Mouse (Mus musculus): Measurements from ENCODE around the gene Card10.
"Not testable (repeated sequence)": the region's sequence is repeated elsewhere in the genome, so short reads cannot be mapped to it uniquely, and the experiment has no call there.

Gene Card10

GRCm38 (mm10) chr15:78802776-78803391 lies at the start of gene Card10:
Card10 (minus strand) TSS chr15:78803042.
- DNase-seq: peak in 1 of 2 experiments; percentile 30

GRCm38 (mm10) chr15:78851505-78852153 lies 48.8 kb upstream of the Card10 start:
- peak; percentile 95 to 97 for DNase-seq

- no peak for DNase-seq
Observed at GRCm38 (mm10) chr15:78850944-78851343, 48.1 kb upstream of the Card10 start.

- DNase-seq: peak in 1 of 2 experiments; percentile 25
Observed at GRCm38 (mm10) chr15:78850059-78850824, 47.4 kb upstream of the Card10 start.

GRCm38 (mm10) chr15:78849485-78849884 lies 46.6 kb upstream of the Card10 start:
- no peak for DNase-seq

GRCm38 (mm10) chr15:78848467-78848866 lies 45.6 kb upstream of the Card10 start:
- peak; percentile 84 to 89 for DNase-seq

- DNase-seq: not testable (repeated sequence)
Observed at GRCm38 (mm10) chr15:78846805-78847204, 44.0 kb upstream of the Card10 start.

- no peak for DNase-seq
Observed at GRCm38 (mm10) chr15:78846352-78846751, 43.5 kb upstream of the Card10 start.

GRCm38 (mm10) chr15:78845867-78846266 lies 43.0 kb upstream of the Card10 start:
- DNase-seq: peak in 1 of 2 experiments; percentile 40

GRCm38 (mm10) chr15:78845321-78845720 lies 42.5 kb upstream of the Card10 start:
- no peak for DNase-seq

- no peak for DNase-seq
Observed at GRCm38 (mm10) chr15:78844791-78845190, 41.9 kb upstream of the Card10 start.

GRCm38 (mm10) chr15:78843581-78844469 lies 41.0 kb upstream of the Card10 start:
- DNase-seq: no peak

- DNase-seq: peak in 1 of 2 experiments; percentile 61
Observed at GRCm38 (mm10) chr15:78842371-78843163, 39.7 kb upstream of the Card10 start, which contains the start of gene Cdc42ep1. Cdc42ep1 (plus strand) TSS chr15:78842624.

- DNase-seq: no peak
Observed at GRCm38 (mm10) chr15:78841161-78841790, 38.4 kb upstream of the Card10 start.

- DNase-seq: no peak
Observed at GRCm38 (mm10) chr15:78840751-78841150, 37.9 kb upstream of the Card10 start.

- DNase-seq: no peak
Observed at GRCm38 (mm10) chr15:78840241-78840640, 37.4 kb upstream of the Card10 start.

- no peak for DNase-seq
Observed at GRCm38 (mm10) chr15:78839744-78840143, 36.9 kb upstream of the Card10 start.

GRCm38 (mm10) chr15:78836086-78836621 lies 33.3 kb upstream of the Card10 start:
- no peak for DNase-seq

- peak; percentile 59 to 77 for DNase-seq
Observed at GRCm38 (mm10) chr15:78835200-78836085, 32.6 kb upstream of the Card10 start.
